Mouse (Mus musculus): ENCODE data around the gene Tpo. TPM values are rescaled to one million over a fixed set of nuclear protein-coding genes. Genes with fewer than 3 reads are reported as not detected.

Tpo gene
- total RNA-seq, 2 experiments from 2014 or later: 0.52 to 0.81 TPM

DNA sequence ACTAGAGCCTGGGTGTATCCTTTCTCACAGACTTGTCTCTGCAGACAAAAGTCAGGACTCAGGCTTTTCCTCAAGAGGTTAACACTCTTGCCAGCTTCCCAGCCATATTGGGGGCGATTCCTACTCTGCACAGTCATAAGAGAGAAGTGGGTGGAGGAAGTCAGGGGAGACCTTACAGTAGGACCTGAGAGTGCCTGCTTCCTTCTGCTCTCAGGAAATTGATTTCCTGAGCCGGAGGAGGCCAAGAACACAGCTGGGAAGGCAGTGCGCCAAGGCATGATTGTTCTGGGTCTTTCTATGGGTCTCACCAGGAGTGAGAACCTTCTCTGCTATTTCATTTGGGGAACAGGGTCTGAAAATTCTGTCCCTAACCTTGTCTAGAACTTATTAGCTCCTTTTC is 48.5 kb downstream of the Tpo start:
- intact Hi-C loops (cut with DNase I): no loop called here
- no peak for DNase-seq

DNA sequence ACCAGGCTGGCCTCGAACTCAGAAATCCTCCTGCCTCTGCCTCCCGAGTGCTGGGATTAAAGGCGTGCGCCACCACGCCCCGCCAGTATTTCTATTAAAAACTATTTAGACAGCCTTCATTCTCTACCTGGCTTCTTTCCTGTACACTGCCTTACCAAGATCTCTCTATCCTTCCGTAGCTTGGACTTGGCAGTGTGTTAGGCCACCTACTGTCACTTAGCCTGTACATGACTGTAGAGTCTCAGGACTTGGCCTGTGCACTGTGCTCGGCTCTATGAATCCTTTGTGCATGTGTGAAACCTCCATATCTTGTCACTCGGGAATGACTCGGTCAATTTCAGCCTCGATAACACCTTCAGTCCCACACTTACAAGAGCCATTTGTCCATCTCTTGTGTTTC is 55.4 kb downstream of the Tpo start:
- peak; percentile 17 for DNase-seq
- intact Hi-C loops (cut with DNase I): no loop called here

DNA sequence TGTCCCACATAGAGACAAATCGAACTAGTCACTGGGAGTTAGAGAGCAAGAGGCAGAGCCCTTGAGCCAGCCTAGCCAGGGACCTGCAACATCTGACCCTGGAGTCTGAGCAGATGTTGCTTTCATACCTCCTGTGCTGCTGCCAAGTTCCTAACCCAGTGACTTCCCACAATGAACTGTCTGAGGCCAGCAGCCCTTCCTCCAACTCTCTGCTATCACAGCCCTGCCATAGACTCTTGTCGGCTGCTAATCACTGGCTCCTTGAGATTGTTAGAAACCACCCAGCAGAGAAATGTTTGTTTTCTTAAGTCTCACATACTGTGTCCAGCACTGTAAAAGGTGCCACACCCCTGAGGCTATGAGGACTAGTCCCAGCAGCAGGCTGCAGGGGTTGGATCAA is 56.1 kb downstream of the Tpo start:
- intact Hi-C loops (cut with DNase I): no loop called here
- DNase-seq: no peak

DNA sequence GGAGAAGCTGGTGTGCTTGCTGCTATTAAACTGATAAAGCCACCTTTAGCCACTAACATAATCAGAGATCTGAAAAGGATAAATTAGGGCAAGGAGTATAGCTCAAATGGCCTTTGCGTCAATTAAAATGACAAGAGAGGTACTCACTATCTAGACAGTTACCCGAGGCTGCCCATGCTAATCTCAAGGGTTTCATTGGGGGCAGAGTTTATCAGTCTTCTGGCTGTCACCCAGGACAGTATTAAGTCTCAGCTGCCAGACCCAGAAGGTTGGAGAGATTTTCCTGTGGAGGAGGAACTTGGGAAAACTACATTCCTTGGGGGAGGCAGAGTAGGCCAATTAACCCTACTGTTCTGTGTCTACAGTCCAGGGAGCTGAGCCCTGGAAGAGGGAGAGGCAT is 63.1 kb downstream of the Tpo start:
- no peak for DNase-seq
- intact Hi-C loops (cut with DNase I): no loop called here

- DNase-seq: no peak
- intact Hi-C loops (cut with DNase I): no loop called here
These were observed 64.6 kb downstream of the Tpo start for GRCm38 (mm10) chr12:30067806-30068205.

- intact Hi-C loops (cut with DNase I): no loop called here
These were observed 70.3 kb downstream of the Tpo start for GRCm38 (mm10) chr12:30062118-30062505.

GRCm38 (mm10) chr12:30061503-30062117 is 70.8 kb downstream of the Tpo start:
- no peak for DNase-seq
- intact Hi-C loops (cut with DNase I): no loop called here

More at GRCm38 (mm10) chr12:30062118-30062505, 70.3 kb downstream of the Tpo start:
- DNase-seq: no peak

DNA sequence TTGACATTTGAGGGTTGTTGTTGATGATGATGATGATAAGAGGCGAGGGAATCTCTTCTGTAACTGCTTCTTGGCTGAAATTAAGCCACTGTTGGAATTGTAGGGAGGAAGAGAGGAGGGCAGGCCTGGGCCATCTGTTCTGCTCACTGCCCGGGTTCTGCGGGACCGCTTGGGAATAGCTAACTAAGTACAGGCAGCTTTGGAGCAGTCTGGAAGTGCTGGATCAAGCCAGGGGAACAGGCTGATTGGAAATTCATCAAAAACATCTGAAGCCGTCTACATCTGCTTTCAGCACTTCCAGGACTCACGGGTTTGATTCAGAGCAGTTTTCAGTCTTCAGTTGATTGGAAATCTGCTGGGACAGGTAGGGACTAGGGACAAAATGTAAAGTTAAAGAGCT is 74.4 kb downstream of the Tpo start:
- intact Hi-C loops (cut with DNase I): loop anchor here (10.0 kb wide), 1 partner anchor 147 kb away; no protein-coding TSS in a partner anchor
- DNase-seq: no peak

- intact Hi-C loops (cut with DNase I): loop anchor here (10.0 kb wide), 1 partner anchor 150 kb away; no protein-coding TSS in a partner anchor
- no peak for DNase-seq
These were observed 77.5 kb downstream of the Tpo start for GRCm38 (mm10) chr12:30054761-30055540.

- peak; percentile 67 for DNase-seq
- intact Hi-C loops (cut with DNase I): loop anchor here (2.0 to 10.0 kb wide), 3 partner anchors 155 to 527 kb away; partner anchors contain the start of gene Sntg2
These were observed 82.2 kb downstream of the Tpo start for GRCm38 (mm10) chr12:30050235-30050634.

- intact Hi-C loops (cut with DNase I): loop anchor here (2.0 to 10.0 kb wide), 3 partner anchors 155 to 527 kb away; partner anchors contain the start of gene Sntg2
- DNase-seq: no peak
These were observed 82.6 kb downstream of the Tpo start for GRCm38 (mm10) chr12:30049818-30050217.

- intact Hi-C loops (cut with DNase I): no loop called here
- DNase-seq: no peak
These were observed 83.6 kb downstream of the Tpo start for GRCm38 (mm10) chr12:30048848-30049247.

DNA sequence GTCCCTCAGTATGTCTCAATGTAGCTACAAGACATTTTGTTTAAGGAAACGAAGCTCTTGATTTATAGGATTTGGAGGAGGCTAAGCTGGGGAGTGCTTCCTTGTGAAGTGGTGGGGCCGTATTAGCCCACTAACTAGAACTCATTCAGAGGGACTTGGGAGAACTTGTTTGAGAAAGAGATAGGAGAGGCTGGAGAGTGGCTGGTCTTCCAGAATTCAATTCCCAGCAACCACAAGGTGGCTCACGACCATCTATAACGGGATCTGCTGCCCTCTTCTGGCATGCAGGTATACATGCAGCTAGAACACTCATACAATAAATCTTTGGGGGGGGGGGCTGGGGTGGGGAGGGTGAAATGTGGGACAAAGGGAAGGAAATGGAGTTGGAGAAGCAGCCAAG is 92.3 kb downstream of the Tpo start:
- intact Hi-C loops (cut with DNase I): no loop called here
- DNase-seq: peak; percentile 41

GRCm38 (mm10) chr12:30039565-30039964 is 92.9 kb downstream of the Tpo start:
- intact Hi-C loops (cut with DNase I): no loop called here
- peak; percentile 57 for DNase-seq

DNA sequence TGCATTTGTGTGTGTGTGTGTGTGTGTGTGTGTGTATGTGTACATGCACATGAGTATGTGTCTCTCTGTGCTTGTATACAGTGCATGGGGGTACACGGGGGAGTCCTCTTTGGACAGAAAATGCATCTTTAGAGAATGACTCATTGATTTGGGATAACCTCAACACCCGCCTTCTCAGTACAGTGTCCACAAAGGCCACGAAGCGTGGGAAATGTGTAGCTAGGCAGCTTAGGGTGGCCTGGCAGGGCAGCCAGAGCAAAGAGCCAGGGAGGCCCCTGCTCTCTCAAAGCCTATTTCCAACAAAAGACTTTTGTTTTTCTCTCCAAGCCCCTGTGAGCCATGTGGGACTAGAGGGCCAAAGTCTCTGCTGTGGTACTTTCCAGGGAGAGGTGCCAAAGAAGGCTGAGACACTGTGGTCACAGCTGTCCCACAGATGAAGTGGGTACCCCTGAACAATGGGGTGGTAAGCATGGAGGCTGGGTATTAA is 95.8 kb downstream of the Tpo start:
- intact Hi-C loops (cut with DNase I): no loop called here
- DNase-seq: peak; percentile 49

- intact Hi-C loops (cut with DNase I): no loop called here
- DNase-seq: no peak
These were observed 96.4 kb downstream of the Tpo start for GRCm38 (mm10) chr12:30035841-30036568.

- intact Hi-C loops (cut with DNase I): no loop called here
These were observed 97.0 kb downstream of the Tpo start for GRCm38 (mm10) chr12:30035406-30035805.

DNA sequence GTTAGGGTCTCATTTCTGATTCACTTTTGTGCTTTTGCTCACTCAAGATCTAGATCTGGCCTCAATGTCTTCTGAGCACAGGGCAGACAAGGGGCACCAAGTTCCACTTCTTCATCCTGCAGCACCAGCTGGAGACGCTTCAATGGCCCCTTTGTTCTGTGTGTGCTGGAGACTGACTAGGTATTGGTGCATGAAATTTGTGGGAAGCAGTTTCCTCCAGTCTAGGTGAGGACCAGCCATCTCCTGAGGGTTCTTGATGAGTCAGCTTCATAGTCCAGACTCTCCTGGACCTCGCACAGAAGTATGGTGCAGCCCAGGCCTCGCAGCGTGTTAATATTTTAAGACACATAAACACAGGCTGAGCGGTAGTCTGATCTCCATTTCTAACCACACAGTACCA is 97.7 kb downstream of the Tpo start:
- no peak for DNase-seq
- intact Hi-C loops (cut with DNase I): no loop called here

More at GRCm38 (mm10) chr12:30035406-30035805, 97.0 kb downstream of the Tpo start:
- DNase-seq: no peak

GRCm38 (mm10) chr12:30030571-30030970 is 101.9 kb downstream of the Tpo start:
- DNase-seq: no peak
- intact Hi-C loops (cut with DNase I): no loop called here

- intact Hi-C loops (cut with DNase I): no loop called here
- DNase-seq: no peak
These were observed 103.3 kb downstream of the Tpo start for GRCm38 (mm10) chr12:30029111-30029510.

DNA sequence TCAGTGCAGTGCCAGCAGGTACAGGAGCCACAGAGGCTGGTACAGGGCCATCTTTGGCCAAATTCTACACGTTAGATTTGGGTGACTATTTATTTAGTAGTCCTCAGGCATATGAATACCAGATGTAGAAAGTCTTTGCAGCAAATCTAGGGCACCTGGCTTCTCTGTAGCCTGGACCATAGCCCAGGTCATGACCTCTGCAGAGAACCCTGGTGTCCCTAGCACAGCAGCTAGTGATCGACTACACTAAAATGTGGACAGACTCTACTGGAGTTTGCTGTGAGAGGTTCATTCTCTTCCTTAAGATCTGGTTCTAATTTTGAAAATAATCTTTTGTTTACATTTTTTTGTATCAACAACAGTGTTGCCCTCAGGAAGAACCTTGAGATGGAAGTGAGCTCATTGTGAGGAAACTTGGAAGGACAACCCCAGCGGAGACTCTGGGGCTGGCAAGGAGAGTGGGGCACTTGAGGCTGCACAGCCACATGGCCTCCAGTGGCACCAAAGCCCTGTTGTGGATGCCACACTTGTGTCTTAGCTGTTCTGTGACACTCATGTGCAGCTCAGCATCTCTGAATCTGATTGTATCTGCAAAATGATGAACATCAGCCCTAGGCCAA is 104.6 kb downstream of the Tpo start:
- DNase-seq: no peak
- intact Hi-C loops (cut with DNase I): no loop called here
